Mouse (Mus musculus): ENCODE results near the gene Gm36176.

GRCm38 (mm10) chr10:77835647-77836046 is 11.0 kb upstream of the Gm36176 start, which contains the start of gene Krtap10-10:
- TF ChIP-seq POLR2A (IDR thresholded peaks at IDR 0.05; ENCODE audit: insufficient read depth, low read depth, low read length): no peak
- no peak for TF ChIP-seq CTCF (IDR thresholded peaks at IDR 0.05; ENCODE audit: insufficient read depth, low read depth, low read length)
